Mouse (Mus musculus) kidney, embryonic 15.5 days (tissue): ENCODE results near the gene Susd2. TPM values are rescaled to one million over a fixed set of nuclear protein-coding genes. Genes with fewer than 3 reads are reported as not detected.

Experiments used
- ATAC-seq: fragments of 200-750 bp; cut with Nextera tagmentation; replicated peaks from 2 replicates; pipeline ENCODE4 v1.8.0; 2017; ENCODE audit warnings: moderate TSS enrichment; ENCODE audit not compliant: low FRiP score
- H3K27ac ChIP-seq: fragments of 300-500 bp; sonication (generic); 2 replicates; pipeline ENCODE4 v1.5.1; 2015; ENCODE audit warnings: mild to moderate bottlenecking, inconsistent platforms
- H3K27me3 ChIP-seq: fragments of 300-500 bp; sonication (generic); 2 replicates; pipeline ENCODE4 v1.6.1; 2015; ENCODE audit warnings: inconsistent platforms
- H3K36me3 ChIP-seq: fragments of 300-500 bp; sonication (generic); 2 replicates; pipeline ENCODE4 v1.6.1; 2015; ENCODE audit warnings: inconsistent platforms
- H3K4me1 ChIP-seq: fragments of 300-500 bp; sonication (generic); 2 replicates; pipeline ENCODE4 v1.6.1; 2015; ENCODE audit warnings: inconsistent platforms
- H3K4me2 ChIP-seq: fragments of 300-500 bp; sonication (generic); 2 replicates; pipeline ENCODE4 v1.6.1; 2015; ENCODE audit warnings: moderate library complexity, mild to moderate bottlenecking, inconsistent platforms
- H3K4me3 ChIP-seq: fragments of 300-500 bp; sonication (generic); replicated peaks from 2 replicates; pipeline ENCODE4 v1.5.1; 2015; ENCODE audit warnings: mild to moderate bottlenecking, inconsistent platforms
- H3K9ac ChIP-seq: fragments of 300-500 bp; sonication (generic); 2 replicates; pipeline ENCODE4 v1.6.1; 2015; ENCODE audit warnings: mild to moderate bottlenecking, inconsistent platforms
- H3K9me3 ChIP-seq: fragments of 300-500 bp; sonication (generic); replicated peaks from 2 replicates; pipeline ENCODE4 v1.6.1; 2016; ENCODE audit warnings: inconsistent platforms
- WGBS: fragments of 180-500 bp; shearing (Covaris S2); methylation state at CpG from one replicate; pipeline ENCODE4 v1.1.7; 2015; ENCODE audit warnings: mixed read lengths; 5-methylcytosine and 5-hydroxymethylcytosine counted together
- polyA plus RNA-seq: library from polyadenylated mRNA; unstranded; fragments of >200 nt; fragmentation: Nextera tagmentation; extraction: Ambion mirVana; gene quantifications from 2 replicates; pipeline ENCODE4 v1.2.1, GENCODE M21; 2015

Gene Susd2
- polyA plus RNA-seq, 1 experiment from 2014 or later: 22.6 TPM

GRCm38 (mm10) chr10:75669936-75670335 is 26.1 kb upstream of the Susd2 start:
- Histone ChIP-seq H3K4me1 (peaks cover 20% of the 10 kb centered on the region), H3K9me3 (no peaks in the 10 kb centered on the region), H3K27ac (no peak overlapping the region), H3K27me3 (peaks cover 7% of the 10 kb centered on the region; the same call in 1 of the 2 replicates), H3K36me3 (peaks cover 33% of the 10 kb centered on the region), H3K4me2 (no peak overlapping the region), H3K9ac (no peak overlapping the region), H3K4me3 (no peak overlapping the region)
- 97% methylated on average over 1 of the region's 1 CpGs for WGBS
- no peak for ATAC-seq

- Histone ChIP-seq H3K4me2 (peak overlapping the region; percentile 98), H3K4me1 (peaks cover 20% of the 10 kb centered on the region), H3K27me3 (peaks cover 7% of the 10 kb centered on the region; the same call in 1 of the 2 replicates), H3K9me3 (no peaks in the 10 kb centered on the region), H3K9ac (peak overlapping the region; percentile 63), H3K27ac (peak overlapping the region; percentile 66), H3K36me3 (peaks cover 38% of the 10 kb centered on the region), H3K4me3 (peak overlapping the region; percentile 70)
- ATAC-seq: peak; percentile 84
- under 1% methylated on average over 23 of the region's 23 CpGs for WGBS
Measured at GRCm38 (mm10) chr10:75667911-75668270, 24.1 kb upstream of the Susd2 start.

- H3K4me3 ChIP-seq: peak overlapping the region; percentile 70
- peak overlapping the region; percentile 66 for H3K27ac ChIP-seq
- under 1% methylated on average over 63 of the region's 63 CpGs for WGBS
- peaks cover 44% of the 10 kb centered on the region for H3K36me3 ChIP-seq
- peaks cover 7% of the 10 kb centered on the region; the same call in 1 of the 2 replicates for H3K27me3 ChIP-seq
- H3K4me2 ChIP-seq: peak overlapping the region; percentile 98
- no peaks in the 10 kb centered on the region for H3K9me3 ChIP-seq
- peak overlapping the region; percentile 63 for H3K9ac ChIP-seq
- ATAC-seq: peak; percentile 80
- peaks cover 24% of the 10 kb centered on the region for H3K4me1 ChIP-seq
Measured at GRCm38 (mm10) chr10:75667115-75667910, 23.5 kb upstream of the Susd2 start.

- no peaks in the 10 kb centered on the region for H3K9me3 ChIP-seq
- peaks cover 24% of the 10 kb centered on the region for H3K4me1 ChIP-seq
- H3K4me3 ChIP-seq: peak overlapping the region; percentile 70
- peaks cover 50% of the 10 kb centered on the region for H3K36me3 ChIP-seq
- 45% methylated on average over 4 of the region's 4 CpGs for WGBS
- no peak for ATAC-seq
- H3K4me2 ChIP-seq: peak overlapping the region; percentile 98
- peak overlapping the region; percentile 63 for H3K9ac ChIP-seq
- 0 out of 2 replicates have a peak overlapping the region, but pooled peaks have one; percentile 66 for H3K27ac ChIP-seq
- peaks cover 7% of the 10 kb centered on the region; the same call in 1 of the 2 replicates for H3K27me3 ChIP-seq
Measured at GRCm38 (mm10) chr10:75666451-75667030, 22.7 kb upstream of the Susd2 start.

GRCm38 (mm10) chr10:75664673-75665270 is 21.0 kb upstream of the Susd2 start:
- Histone ChIP-seq H3K27ac (no peak overlapping the region), H3K9ac (no peak overlapping the region), H3K27me3 (peaks cover 7% of the 10 kb centered on the region; the same call in 1 of the 2 replicates), H3K36me3 (peaks cover 44% of the 10 kb centered on the region), H3K4me2 (no peak overlapping the region), H3K4me3 (no peak overlapping the region), H3K4me1 (peaks cover 24% of the 10 kb centered on the region), H3K9me3 (no peaks in the 10 kb centered on the region)
- WGBS: 91% methylated on average over 6 of the region's 6 CpGs
- no peak for ATAC-seq

- Histone ChIP-seq H3K9me3 (no peaks in the 10 kb centered on the region), H3K36me3 (peaks cover 51% of the 10 kb centered on the region), H3K4me1 (peaks cover 16% of the 10 kb centered on the region), H3K9ac (no peak overlapping the region), H3K4me2 (no peak overlapping the region), H3K27ac (no peak overlapping the region), H3K4me3 (no peak overlapping the region), H3K27me3 (no peaks in the 10 kb centered on the region)
- no peak for ATAC-seq
- 88% methylated on average over 4 of the region's 4 CpGs for WGBS
Measured at GRCm38 (mm10) chr10:75662575-75662974, 18.8 kb upstream of the Susd2 start.

GRCm38 (mm10) chr10:75661876-75662275 is 18.1 kb upstream of the Susd2 start:
- WGBS: 90% methylated on average over 3 of the region's 3 CpGs
- Histone ChIP-seq H3K9me3 (no peaks in the 10 kb centered on the region), H3K4me2 (no peak overlapping the region), H3K27ac (no peak overlapping the region), H3K36me3 (peaks cover 58% of the 10 kb centered on the region), H3K4me3 (no peak overlapping the region), H3K4me1 (peaks cover 12% of the 10 kb centered on the region), H3K27me3 (no peaks in the 10 kb centered on the region), H3K9ac (no peak overlapping the region)
- no peak for ATAC-seq

- Histone ChIP-seq H3K27ac (no peak overlapping the region), H3K9me3 (no peaks in the 10 kb centered on the region), H3K4me3 (no peak overlapping the region), H3K27me3 (no peaks in the 10 kb centered on the region), H3K4me1 (peaks cover 7% of the 10 kb centered on the region; the same call in 1 of the 2 replicates), H3K4me2 (no peak overlapping the region), H3K36me3 (peaks cover 63% of the 10 kb centered on the region), H3K9ac (no peak overlapping the region)
- WGBS: 81% methylated on average over 6 of the region's 6 CpGs
- no peak for ATAC-seq
Measured at GRCm38 (mm10) chr10:75661381-75661780, 17.6 kb upstream of the Susd2 start.

- H3K27me3 ChIP-seq: no peaks in the 10 kb centered on the region
- no peak overlapping the region for H3K27ac ChIP-seq
- peaks cover 83% of the 10 kb centered on the region for H3K36me3 ChIP-seq
- no peak overlapping the region for H3K4me3 ChIP-seq
- H3K4me2 ChIP-seq: no peak overlapping the region
- 96% methylated on average over 7 of the region's 7 CpGs for WGBS
- no peaks in the 10 kb centered on the region for H3K9me3 ChIP-seq
- ATAC-seq: no peak
- no peak overlapping the region for H3K9ac ChIP-seq
- peaks cover 4% of the 10 kb centered on the region; the same call in 1 of the 2 replicates for H3K4me1 ChIP-seq
Measured at GRCm38 (mm10) chr10:75657772-75658171, 14.0 kb upstream of the Susd2 start.

GRCm38 (mm10) chr10:75657165-75657564 is 13.4 kb upstream of the Susd2 start:
- WGBS: 96% methylated on average over 5 of the region's 5 CpGs

GRCm38 (mm10) chr10:75654053-75654452 is 10.2 kb upstream of the Susd2 start:
- 87% methylated on average over 4 of the region's 4 CpGs for WGBS
- ATAC-seq: no peak
- H3K9me3 ChIP-seq: no peaks in the 10 kb centered on the region
- H3K4me1 ChIP-seq: no peaks in the 10 kb centered on the region
- no peaks in the 10 kb centered on the region for H3K27me3 ChIP-seq
- H3K36me3 ChIP-seq: peaks cover 99% of the 10 kb centered on the region
- H3K9ac ChIP-seq: no peak overlapping the region
- no peak overlapping the region for H3K27ac ChIP-seq
- H3K4me3 ChIP-seq: no peak overlapping the region
- H3K4me2 ChIP-seq: no peak overlapping the region

More at GRCm38 (mm10) chr10:75657165-75657564, 13.4 kb upstream of the Susd2 start:
- Histone ChIP-seq H3K4me3 (no peak overlapping the region), H3K4me1 (no peaks in the 10 kb centered on the region), H3K9ac (no peak overlapping the region), H3K27me3 (no peaks in the 10 kb centered on the region), H3K27ac (no peak overlapping the region), H3K36me3 (peaks cover 83% of the 10 kb centered on the region), H3K4me2 (no peak overlapping the region), H3K9me3 (no peaks in the 10 kb centered on the region)
- ATAC-seq: no peak
